Mouse (Mus musculus): ENCODE measurements around the gene Fbxo10.
"Not testable (repeated sequence)": the region's sequence is repeated elsewhere in the genome, so short reads cannot be mapped to it uniquely, and the experiment has no call there.

Fbxo10 gene

GRCm38 (mm10) chr4:45047286-45047887, 37.0 kb downstream of the Fbxo10 start:
- DNase-seq = no peak

GRCm38 (mm10) chr4:45046679-45047078, 37.7 kb downstream of the Fbxo10 start:
- no peak for DNase-seq

- DNase-seq = no peak
These were observed 43.6 kb downstream of the Fbxo10 start for GRCm38 (mm10) chr4:45040795-45041194.

GRCm38 (mm10) chr4:45039546-45039945, 44.9 kb downstream of the Fbxo10 start:
- not testable (repeated sequence) for DNase-seq

- DNase-seq = not testable (repeated sequence)
These were observed 45.5 kb downstream of the Fbxo10 start for GRCm38 (mm10) chr4:45038879-45039278.

GRCm38 (mm10) chr4:45037455-45038410, 46.7 kb downstream of the Fbxo10 start:
- no peak for DNase-seq

GRCm38 (mm10) chr4:45036571-45036970, 47.8 kb downstream of the Fbxo10 start:
- DNase-seq = no peak

- DNase-seq = no peak
These were observed 48.4 kb downstream of the Fbxo10 start for GRCm38 (mm10) chr4:45036048-45036447.

- DNase-seq = no peak
These were observed 49.4 kb downstream of the Fbxo10 start for GRCm38 (mm10) chr4:45034693-45035628.

GRCm38 (mm10) chr4:45032586-45032985, 51.8 kb downstream of the Fbxo10 start:
- no peak for DNase-seq

- DNase-seq = no peak
These were observed 57.9 kb downstream of the Fbxo10 start for GRCm38 (mm10) chr4:45026459-45026858.

- no peak for DNase-seq
These were observed 65.4 kb downstream of the Fbxo10 start for GRCm38 (mm10) chr4:45019009-45019408.

GRCm38 (mm10) chr4:45018452-45018980, 65.9 kb downstream of the Fbxo10 start, which contains the start of gene Polr1e:
Gene Polr1e (plus strand): TSS chr4:45018583.
- DNase-seq = peak; percentile 91

GRCm38 (mm10) chr4:45015615-45016014, 68.8 kb downstream of the Fbxo10 start:
- no peak for DNase-seq

- DNase-seq = no peak
These were observed 70.9 kb downstream of the Fbxo10 start for GRCm38 (mm10) chr4:45013537-45013936.

GRCm38 (mm10) chr4:45013031-45013431, 71.4 kb downstream of the Fbxo10 start:
- DNase-seq = no peak

- DNase-seq = peak; percentile 100
These were observed 72.1 kb downstream of the Fbxo10 start, which contains the start of gene Zbtb5 for GRCm38 (mm10) chr4:45012105-45012975. Gene Zbtb5 (minus strand): TSS chr4:45012412.

GRCm38 (mm10) chr4:45011581-45012104, 72.8 kb downstream of the Fbxo10 start:
- DNase-seq = peak; percentile 52

- DNase-seq = no peak
These were observed 73.5 kb downstream of the Fbxo10 start for GRCm38 (mm10) chr4:45010806-45011415.

- DNase-seq = no peak
These were observed 79.0 kb downstream of the Fbxo10 start for GRCm38 (mm10) chr4:45005452-45005851.

- no peak for DNase-seq
These were observed 84.4 kb downstream of the Fbxo10 start for GRCm38 (mm10) chr4:45000001-45000400.
